Mouse (Mus musculus) embryonic facial prominence, embryonic 10.5 days (tissue): ENCODE results near the gene Slc31a2. TPM values are rescaled to one million over a fixed set of nuclear protein-coding genes. Genes with fewer than 3 reads are reported as not detected.

ENCODE experiments used
- DNase-seq: peaks from one replicate; pipeline ENCODE4 v3.0.0-alpha.2; 2017; ENCODE audit warnings: low spot score
- H3K27ac ChIP-seq: fragments of 300-500 bp; sonication (generic); replicated peaks from 2 replicates; pipeline ENCODE4 v1.5.1; 2016; ENCODE audit warnings: mild to moderate bottlenecking
- H3K27me3 ChIP-seq: fragments of 300-500 bp; sonication (generic); replicated peaks from 2 replicates; pipeline ENCODE4 v1.6.1; 2016; ENCODE audit warnings: low read depth, mild to moderate bottlenecking; ENCODE audit not compliant: poor library complexity, severe bottlenecking
- H3K36me3 ChIP-seq: fragments of 300-500 bp; sonication (generic); replicated peaks from 2 replicates; pipeline ENCODE4 v1.6.1; 2016; ENCODE audit warnings: mild to moderate bottlenecking, moderate library complexity
- H3K4me1 ChIP-seq: fragments of 300-500 bp; sonication (generic); 2 replicates; pipeline ENCODE4 v1.6.1; 2016
- H3K4me3 ChIP-seq: fragments of 300-500 bp; sonication (generic); 2 replicates; pipeline ENCODE4 v1.5.1; 2016; ENCODE audit warnings: mild to moderate bottlenecking, moderate library complexity
- H3K9me3 ChIP-seq: fragments of 300-500 bp; sonication (generic); 2 replicates; pipeline ENCODE4 v1.6.1; 2016; ENCODE audit warnings: mild to moderate bottlenecking
- WGBS: fragments of 180-500 bp; shearing (Covaris S2); methylation state at CpG from one replicate; pipeline ENCODE4 v1.1.7; 2016; 5-methylcytosine and 5-hydroxymethylcytosine counted together
- polyA plus RNA-seq: library from polyadenylated mRNA; unstranded; fragments of >200 nt; fragmentation: Nextera tagmentation; extraction: Ambion mirVana; gene quantifications from 2 replicates; pipeline ENCODE4 v1.2.1, GENCODE M21; 2016

Slc31a2 gene
- polyA plus RNA-seq, 1 experiment from 2014 or later, result 10.2 TPM

DNA sequence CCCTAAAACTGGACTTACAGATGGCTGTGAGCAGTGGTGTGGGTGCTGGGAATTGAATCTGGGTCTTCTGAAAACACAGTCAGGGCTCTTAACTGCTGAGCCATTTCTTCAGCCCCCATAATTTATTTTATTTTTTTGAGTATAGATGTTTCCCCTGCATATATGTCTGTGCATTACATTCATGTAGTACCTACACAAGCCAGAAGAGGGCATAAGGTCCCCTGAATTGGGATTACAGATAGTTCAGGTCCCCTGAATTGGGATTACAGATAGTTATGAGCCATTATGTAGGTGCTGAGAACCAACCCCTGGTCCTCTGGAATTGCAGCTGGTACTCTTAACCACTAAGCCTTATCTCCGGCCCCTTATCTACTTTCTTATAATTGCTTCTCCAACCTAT lies 81.6 kb downstream of the Slc31a2 start:
- 93% methylated on average over 1 of the region's 1 CpGs for WGBS
- Histone ChIP-seq H3K27me3 (no peaks in the 10 kb centered on the region), H3K4me3 (no peak overlapping the region), H3K36me3 (peaks cover 29% of the 10 kb centered on the region), H3K9me3 (no peaks in the 10 kb centered on the region), H3K4me1 (no peaks in the 10 kb centered on the region), H3K27ac (no peak overlapping the region)
- DNase-seq, result no peak

DNA sequence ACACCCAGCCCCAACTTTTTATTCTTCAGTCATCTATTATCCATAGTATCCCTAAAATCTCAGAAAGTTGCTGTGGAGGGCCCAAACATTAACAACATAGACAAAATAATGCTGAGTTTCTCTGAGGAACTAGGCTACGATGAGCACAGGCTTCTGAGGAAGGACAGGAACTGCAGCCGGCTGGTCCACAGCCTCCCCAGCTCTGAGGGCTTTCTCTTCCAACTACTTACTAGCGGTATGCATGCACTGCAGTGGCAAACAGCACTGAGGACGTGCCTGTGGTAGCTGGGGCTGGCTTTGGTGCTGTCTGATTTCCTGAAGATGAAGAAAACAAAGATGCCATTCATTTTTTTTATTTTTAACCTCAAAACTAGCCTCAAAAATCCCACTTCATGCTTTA lies 83.5 kb downstream of the Slc31a2 start:
- no peak for DNase-seq
- Histone ChIP-seq H3K4me1 (no peaks in the 10 kb centered on the region), H3K9me3 (no peaks in the 10 kb centered on the region), H3K36me3 (peaks cover 31% of the 10 kb centered on the region), H3K4me3 (no peak overlapping the region), H3K27me3 (no peaks in the 10 kb centered on the region), H3K27ac (no peak overlapping the region)
- WGBS, result 89% methylated on average over 4 of the region's 4 CpGs

DNA sequence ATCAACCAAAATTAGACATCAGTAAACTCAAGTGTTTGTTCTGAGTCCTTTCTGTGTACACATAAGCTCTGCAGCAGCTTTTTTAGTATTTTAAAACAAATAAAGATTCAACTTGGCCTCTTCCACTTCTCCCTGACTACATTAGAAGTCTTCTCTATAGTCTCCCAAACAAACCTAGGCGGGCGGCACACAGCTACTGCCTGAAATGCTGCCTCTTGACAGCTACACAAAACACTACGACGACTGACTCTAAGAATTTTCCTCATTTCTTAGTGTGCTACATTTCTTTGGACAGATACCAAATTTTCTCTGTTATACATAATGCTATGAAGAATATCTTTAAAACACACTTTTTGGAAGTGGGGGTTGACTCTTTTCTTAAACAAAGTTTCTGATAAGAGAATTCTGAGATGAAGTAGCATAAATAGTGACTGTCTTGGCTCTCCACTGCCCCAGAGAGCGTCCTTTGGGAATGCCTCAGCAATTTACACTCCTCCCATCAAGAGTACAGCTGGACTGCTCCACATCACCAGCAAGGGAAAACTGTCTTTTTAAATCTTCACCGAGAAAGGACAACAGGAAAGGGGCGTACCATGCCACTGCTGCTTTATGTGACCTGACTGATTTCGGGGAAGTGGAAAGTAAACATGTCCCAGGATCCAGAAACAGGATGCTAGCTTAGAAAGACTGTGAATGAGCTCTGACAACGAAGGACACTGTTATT lies 85.4 kb downstream of the Slc31a2 start:
- no peak for DNase-seq
- Histone ChIP-seq H3K36me3 (peaks cover 31% of the 10 kb centered on the region), H3K27me3 (no peaks in the 10 kb centered on the region), H3K4me3 (no peak overlapping the region), H3K4me1 (no peaks in the 10 kb centered on the region), H3K27ac (no peak overlapping the region), H3K9me3 (no peaks in the 10 kb centered on the region)
- WGBS, result 75% methylated on average over 9 of the region's 9 CpGs

Other genes starting within 250 kb of the Slc31a2 start
- not detected in 2 replicates for gene Mup20, start 208.4 kb upstream of the Slc31a2 start, polyA plus RNA-seq
- gene Mup3, start 175.2 kb upstream of the Slc31a2 start, polyA plus RNA-seq, result not detected in 2 replicates
- not detected in 2 replicates for gene Mup21, start 111.7 kb upstream of the Slc31a2 start, polyA plus RNA-seq
- 18.7 and 19.8 TPM in 2 replicates for gene Zfp37, start 31.5 kb upstream of the Slc31a2 start, polyA plus RNA-seq
- gene Fkbp15, start 98.0 kb downstream of the Slc31a2 start, polyA plus RNA-seq, result 18.0 and 18.1 TPM in 2 replicates
- 45.5 and 48.0 TPM in 2 replicates for gene Slc31a1, start 98.2 kb downstream of the Slc31a2 start, polyA plus RNA-seq
- 207 and 215 TPM in 2 replicates for gene Cdc26, start 146.1 kb downstream of the Slc31a2 start, polyA plus RNA-seq
- 37.1 and 37.2 TPM in 2 replicates for gene Prpf4, start 146.2 kb downstream of the Slc31a2 start, polyA plus RNA-seq
- not detected in 2 replicates for gene Rnf183, start 172.7 kb downstream of the Slc31a2 start, polyA plus RNA-seq
- gene Wdr31, start 208.3 kb downstream of the Slc31a2 start, polyA plus RNA-seq, result 9.9 and 11.0 TPM in 2 replicates
- 1.8 and 2.6 TPM in 2 replicates for gene Bspry, start 217.5 kb downstream of the Slc31a2 start, polyA plus RNA-seq
- gene Hdhd3, start 240.9 kb downstream of the Slc31a2 start, polyA plus RNA-seq, result 11.0 and 13.2 TPM in 2 replicates